Mouse (Mus musculus): ENCODE data around the gene Cactin.

Cactin gene

DNA sequence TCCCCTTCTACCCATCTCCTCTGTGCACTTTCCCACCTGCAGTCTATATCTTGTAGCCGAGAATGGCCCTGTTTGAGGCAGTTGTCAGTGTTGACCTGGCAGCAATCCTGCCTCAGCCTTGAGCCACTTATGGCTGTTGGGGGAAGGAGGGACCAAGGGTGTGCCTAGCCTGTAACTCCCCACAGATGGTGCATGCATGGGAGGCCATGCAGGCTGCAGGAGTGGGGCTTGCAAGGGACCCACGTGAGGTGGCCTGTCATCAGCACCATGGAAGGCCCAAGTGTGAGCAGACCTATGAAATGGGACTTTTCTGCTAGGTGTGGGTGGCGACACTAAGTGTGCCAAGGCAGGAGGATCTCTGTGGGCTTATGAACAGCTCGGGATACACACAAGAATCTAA, 44.2 kb downstream of the Cactin start:
- no peak for DNase-seq (ENCODE audit: low spot score in 2 of 2)

DNA sequence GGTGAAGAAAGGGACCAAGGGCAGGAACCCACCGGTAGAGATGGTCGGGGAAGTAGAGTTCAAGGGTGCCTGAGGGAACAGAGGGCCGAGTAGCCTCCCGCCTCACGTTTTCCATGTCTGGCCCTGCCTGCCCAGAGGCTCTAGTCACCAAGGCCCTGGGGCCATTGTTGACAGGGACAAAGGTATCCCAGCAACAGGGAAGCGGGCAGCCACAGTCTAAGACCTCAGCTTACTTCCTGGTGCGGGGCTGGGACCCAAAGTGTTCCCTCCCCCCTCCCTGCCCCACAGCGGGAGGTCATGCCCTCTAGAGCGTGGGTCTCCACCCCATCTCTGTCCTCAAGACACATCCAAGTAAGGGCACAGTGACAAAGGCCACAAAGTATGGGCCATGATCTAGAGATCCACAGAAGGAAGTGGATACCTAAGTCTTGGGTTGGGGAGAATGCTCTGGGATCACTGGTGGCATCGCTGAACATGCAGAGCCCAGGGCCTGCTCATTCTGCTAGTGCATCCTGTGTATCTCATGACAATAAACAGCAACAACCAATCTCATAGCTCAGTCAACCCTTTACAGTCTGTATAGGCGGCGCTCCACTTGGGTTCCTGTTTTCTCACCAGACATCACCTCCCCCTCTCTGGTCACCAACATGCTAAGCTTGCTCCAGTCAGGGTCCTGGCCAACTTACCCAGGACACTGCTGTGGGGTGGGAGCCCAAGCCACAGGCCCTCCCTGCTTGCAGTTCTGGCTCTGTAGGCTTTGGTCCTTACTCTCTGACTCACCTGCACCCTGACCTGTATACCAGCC, 45.0 kb downstream of the Cactin start, which contains the start of gene 4930404N11Rik:
Gene 4930404N11Rik, minus strand, starts transcription at position 145 of the 805 bp plus-strand sequence.
- DNase-seq (ENCODE audit: low spot score in 2 of 2) = no peak

DNA sequence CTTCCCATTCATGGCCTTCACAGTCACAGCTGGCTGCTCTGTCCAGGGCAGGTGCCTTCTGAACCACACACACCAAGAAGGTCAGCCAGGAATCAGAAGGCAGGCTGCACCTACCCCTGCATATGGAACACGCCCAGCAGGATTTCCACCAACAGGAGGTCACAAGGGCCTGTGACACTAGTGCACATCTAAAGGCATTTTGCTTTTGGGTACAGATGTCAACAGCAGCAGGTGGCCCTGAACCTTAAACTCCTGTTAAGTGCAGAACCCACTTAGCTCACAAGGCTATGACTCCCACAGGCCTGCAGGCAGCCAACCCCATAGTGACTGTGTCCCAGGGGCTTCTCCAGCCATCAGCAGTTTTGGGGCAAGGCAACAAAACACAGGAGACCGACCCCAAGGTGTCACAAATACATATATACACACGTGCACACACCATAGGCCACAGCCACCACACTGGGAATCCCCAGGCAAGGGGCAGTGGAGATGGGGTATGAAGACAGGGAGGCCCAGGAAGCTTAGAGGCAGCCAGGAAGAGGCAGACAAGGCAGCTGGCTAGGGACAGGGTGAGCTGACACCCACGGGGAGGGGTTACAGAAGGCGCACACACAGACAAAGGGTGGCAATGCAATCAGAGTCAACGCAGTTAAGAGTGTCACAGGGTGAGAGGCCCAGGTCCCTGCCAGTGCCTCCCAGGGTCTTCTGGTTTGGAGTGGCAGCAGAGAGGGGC, 45.7 kb downstream of the Cactin start:
- DNase-seq (ENCODE audit: low spot score in 2 of 2) = no peak

DNA sequence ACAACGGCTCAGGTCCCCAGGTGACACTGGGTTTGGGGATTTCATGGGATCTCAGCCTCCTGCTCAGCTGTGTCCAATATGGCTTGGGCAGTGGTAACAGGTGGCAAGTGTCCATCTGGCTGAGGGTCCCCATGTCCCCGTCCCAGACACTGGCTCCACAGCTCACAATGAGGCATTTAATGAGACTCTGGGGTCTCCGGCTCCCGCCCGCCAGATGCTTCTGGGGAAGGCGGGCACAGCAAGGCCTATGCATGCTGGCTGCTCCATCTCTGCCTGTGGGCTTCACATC, 46.2 kb downstream of the Cactin start:
- no peak for DNase-seq (ENCODE audit: low spot score in 2 of 2)

DNA sequence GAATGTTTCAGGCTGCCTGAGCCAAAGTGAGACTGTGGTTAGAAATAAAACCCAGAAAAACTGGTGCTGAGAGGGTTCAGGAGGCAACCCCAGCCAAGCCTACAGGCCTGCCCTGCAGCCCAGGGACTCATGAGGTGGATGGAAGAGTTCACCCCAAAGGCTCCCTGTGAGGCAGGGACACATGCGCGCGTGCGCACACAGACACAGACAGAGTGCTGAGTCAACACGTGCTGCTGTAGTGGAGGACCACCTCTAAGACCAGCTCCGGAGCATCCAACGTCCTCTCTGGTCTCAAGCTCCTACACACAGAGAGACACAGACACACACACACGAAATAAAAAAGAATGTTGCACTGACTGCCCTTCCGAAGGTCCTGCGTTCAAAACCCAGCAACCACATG, 54.4 kb downstream of the Cactin start:
- DNase-seq (ENCODE audit: low spot score in 2 of 2) = no peak
